In the genomic region with DNA sequence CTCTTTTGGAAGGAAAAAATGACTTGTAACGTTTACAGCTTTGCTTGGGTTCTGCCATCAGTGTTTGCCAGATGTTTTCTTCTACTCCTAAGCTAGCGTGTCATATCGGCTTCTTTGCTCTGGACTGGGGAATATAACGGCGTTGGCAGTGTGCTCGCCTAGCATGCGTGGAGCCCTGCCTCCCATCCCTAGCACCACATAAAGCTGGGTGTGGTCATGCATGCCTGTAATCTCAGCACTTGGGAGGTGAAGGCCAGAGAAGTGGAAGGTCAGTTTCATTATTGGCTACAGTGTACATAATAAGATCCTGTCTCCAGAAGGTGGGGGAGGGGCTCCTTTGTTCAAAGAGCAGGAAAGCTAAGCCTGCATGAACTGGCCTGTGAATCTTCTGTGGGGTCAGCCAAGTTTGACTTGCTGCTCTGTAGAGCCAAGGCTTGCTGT, we compare ENCODE assay signal across 10 mouse cellular contexts. TPM values are rescaled to one million over a fixed set of nuclear protein-coding genes. Genes with fewer than 3 reads are reported as not detected.
DNase-seq lines count a peak whose midpoint lies in the region; ATAC-seq lines count a peak whose summit lies in the region.
"Had no signal": no experiment of that assay in that cellular context is flagged by ENCODE, and none has a peak within 500 bp of the region (broad histone marks: within the 10 kb centered on the region; RNA-seq: fewer than 3 reads in every experiment).

No protein-coding gene starts in this region.

- intact Hi-C loops in left cerebral cortex, postnatal 25 days (cut with DNase I) = no loop called here

- H3K27me3 ChIP-seq in stomach, embryonic 14.5 days (ENCODE audit: control insufficient read depth, insufficient read depth, low read length) = no peaks in the 10 kb centered on the region
- no peaks in the 10 kb centered on the region for H3K27me3 ChIP-seq in forebrain, embryonic 15.5 days

- peak; percentile 21 to 59 for DNase-seq in adrenal gland, adult (ENCODE audit: inconsistent age in 2 of 2, low spot score in 1 of 2)
- no peak for DNase-seq in adrenal gland, postnatal 25 days
- DNase-seq in kidney, adult 11 months = peak; percentile 59
- DNase-seq in kidney, adult 18-20 months = no peak
- DNase-seq in kidney, postnatal 4 days = peak; percentile 50 to 70
- DNase-seq in left cerebral cortex, postnatal 25 days (ENCODE audit: low spot score in 2 of 2) = no peak
- DNase-seq: forebrain, postnatal 0 days; liver, postnatal 0 days had no signal

- no peak overlapping the region for H3K9ac ChIP-seq in stomach, embryonic 14.5 days (replicated peaks; ENCODE audit: low read depth, low read length)
- no peak overlapping the region for H3K9ac ChIP-seq in forebrain, embryonic 15.5 days (replicated peaks)
- H3K9ac ChIP-seq: forebrain, postnatal 0 days; liver, postnatal 0 days had no signal

- no peak overlapping the region for H3K4me3 ChIP-seq in stomach, embryonic 14.5 days (ENCODE audit: low read depth, low read length)
- H3K4me3 ChIP-seq in forebrain, embryonic 15.5 days = no peak overlapping the region

- ATAC-seq in stomach, embryonic 14.5 days (ENCODE audit: insufficient number of reproducible peaks, insufficient read depth, low FRiP score, low read depth) = no peak
- no peak for ATAC-seq in forebrain, embryonic 15.5 days (replicated peaks)
- ATAC-seq: forebrain, postnatal 0 days; liver, postnatal 0 days had no signal

- H3K4me2 ChIP-seq in stomach, embryonic 14.5 days (replicated peaks; ENCODE audit: low read depth, low read length) = no peak overlapping the region
- no peak overlapping the region for H3K4me2 ChIP-seq in forebrain, embryonic 15.5 days (replicated peaks)

- peak overlapping the region; percentile 60; the same call in 1 of the 2 replicates for H3K27ac ChIP-seq in stomach, embryonic 14.5 days (ENCODE audit: low read length)
- H3K27ac ChIP-seq in forebrain, embryonic 15.5 days (replicated peaks) = no peak overlapping the region

- H3K36me3 ChIP-seq in stomach, embryonic 14.5 days (ENCODE audit: control insufficient read depth, insufficient read depth, low read length) = no peaks in the 10 kb centered on the region; the same call in 1 of the 2 replicates
- no peaks in the 10 kb centered on the region for H3K36me3 ChIP-seq in forebrain, embryonic 15.5 days

- WGBS in stomach, embryonic 14.5 days = 43% methylated on average over 7 of the region's 7 CpGs
- WGBS in forebrain, embryonic 15.5 days = 88% methylated on average over 7 of the region's 7 CpGs

- peaks cover 25% of the 10 kb centered on the region; the same call in 1 of the 2 replicates for H3K4me1 ChIP-seq in stomach, embryonic 14.5 days (ENCODE audit: control insufficient read depth, insufficient read depth, low read length)
- peaks cover 30% of the 10 kb centered on the region for H3K4me1 ChIP-seq in forebrain, embryonic 15.5 days

- no peaks in the 10 kb centered on the region for H3K9me3 ChIP-seq in stomach, embryonic 14.5 days (ENCODE audit: control insufficient read depth, low read depth, low read length)
- H3K9me3 ChIP-seq in forebrain, embryonic 15.5 days = no peaks in the 10 kb centered on the region

RNA-seq across cellular contexts. Expression of gene Tcam1, which starts 1.5 kb away (rescaled TPM):
- 0.36 TPM in 1 of 2 replicates, not detected in the other for total RNA-seq in adrenal gland, postnatal 25 days (2021)
- polyA plus RNA-seq in stomach, embryonic 14.5 days (2014; fragmentation: Nextera tagmentation; extraction: Ambion mirVana) = 0.07 and 0.41 TPM in 2 replicates
- polyA plus RNA-seq in forebrain, embryonic 15.5 days (2015; fragmentation: Nextera tagmentation; extraction: Ambion mirVana) = 0.08 and 0.10 TPM in 2 replicates
- total RNA-seq in left cerebral cortex, postnatal 25 days (2021) = under 1 TPM; 0.18 to 0.34 TPM

RNA-seq across cellular contexts. Expression of gene Smarcd2, which starts 2.2 kb away (rescaled TPM):
- 89.6 and 114 TPM in 2 replicates for total RNA-seq in adrenal gland, postnatal 25 days (2021)
- 82.8 and 86.2 TPM in 2 replicates for polyA plus RNA-seq in stomach, embryonic 14.5 days (2014; fragmentation: Nextera tagmentation; extraction: Ambion mirVana)
- 12.7 and 13.2 TPM in 2 replicates for polyA plus RNA-seq in forebrain, embryonic 15.5 days (2015; fragmentation: Nextera tagmentation; extraction: Ambion mirVana)
- total RNA-seq in left cerebral cortex, postnatal 25 days (2021) = 10 to 100 TPM; 13.2 to 15.8 TPM

RNA-seq across cellular contexts. Expression of gene Psmc5, which starts 19.0 kb away (rescaled TPM):
- total RNA-seq in adrenal gland, postnatal 25 days (2021) = 150 and 151 TPM in 2 replicates
- 241 and 254 TPM in 2 replicates for polyA plus RNA-seq in stomach, embryonic 14.5 days (2014; fragmentation: Nextera tagmentation; extraction: Ambion mirVana)
- 274 and 283 TPM in 2 replicates for polyA plus RNA-seq in forebrain, embryonic 15.5 days (2015; fragmentation: Nextera tagmentation; extraction: Ambion mirVana)
- 100 to 1,000 TPM; 177 to 191 TPM for total RNA-seq in left cerebral cortex, postnatal 25 days (2021)

RNA-seq across cellular contexts. Expression of gene Ftsj3, which starts 19.1 kb away (rescaled TPM):
- total RNA-seq in adrenal gland, postnatal 25 days (2021) = 52.5 and 72.1 TPM in 2 replicates
- polyA plus RNA-seq in stomach, embryonic 14.5 days (2014; fragmentation: Nextera tagmentation; extraction: Ambion mirVana) = 50.2 and 54.3 TPM in 2 replicates
- polyA plus RNA-seq in forebrain, embryonic 15.5 days (2015; fragmentation: Nextera tagmentation; extraction: Ambion mirVana) = 39.2 and 39.7 TPM in 2 replicates
- total RNA-seq in left cerebral cortex, postnatal 25 days (2021) = 10 to 100 TPM; 28.6 to 29.3 TPM

RNA-seq across cellular contexts. Expression of gene Gh, which starts 26.7 kb away (rescaled TPM):
- not detected in 2 replicates for total RNA-seq in adrenal gland, postnatal 25 days (2021)
- polyA plus RNA-seq in stomach, embryonic 14.5 days (2014; fragmentation: Nextera tagmentation; extraction: Ambion mirVana) = not detected in 2 replicates
- not detected in 2 replicates for polyA plus RNA-seq in forebrain, embryonic 15.5 days (2015; fragmentation: Nextera tagmentation; extraction: Ambion mirVana)
- total RNA-seq in left cerebral cortex, postnatal 25 days (2021) = not detected
- total RNA-seq: forebrain, postnatal 0 days had no signal
- polyA plus RNA-seq: forebrain, postnatal 0 days had no signal

Comparison
In these comparisons a context has a peak if more than half of its experiments do, and no peak if none do; other contexts are left out.
1. DNase-seq: peak in adrenal gland, adult (2 of 2), kidney, adult 11 months (single experiment) and kidney, postnatal 4 days (2 of 2); none in adrenal gland, postnatal 25 days (single experiment), kidney, adult 18-20 months (single experiment) and left cerebral cortex, postnatal 25 days (0 of 2).